Mouse (Mus musculus) hematopoietic multipotent progenitor cell, adult 10-12 weeks (in vitro differentiated cells): ENCODE results near the gene Lmbrd2. TPM values are rescaled to one million over a fixed set of nuclear protein-coding genes. Genes with fewer than 3 reads are reported as not detected.

Experiments
- polyA plus RNA-seq: library from polyadenylated mRNA; stranded (reverse); fragments of >175 nt; gene quantifications from 2 replicates; pipeline ENCODE4 v1.2.3, GENCODE M21; 2012; ENCODE audit warnings: low replicate concordance

Gene Lmbrd2
- 0.98 and 1.5 TPM in 2 replicates for polyA plus RNA-seq

DNA sequence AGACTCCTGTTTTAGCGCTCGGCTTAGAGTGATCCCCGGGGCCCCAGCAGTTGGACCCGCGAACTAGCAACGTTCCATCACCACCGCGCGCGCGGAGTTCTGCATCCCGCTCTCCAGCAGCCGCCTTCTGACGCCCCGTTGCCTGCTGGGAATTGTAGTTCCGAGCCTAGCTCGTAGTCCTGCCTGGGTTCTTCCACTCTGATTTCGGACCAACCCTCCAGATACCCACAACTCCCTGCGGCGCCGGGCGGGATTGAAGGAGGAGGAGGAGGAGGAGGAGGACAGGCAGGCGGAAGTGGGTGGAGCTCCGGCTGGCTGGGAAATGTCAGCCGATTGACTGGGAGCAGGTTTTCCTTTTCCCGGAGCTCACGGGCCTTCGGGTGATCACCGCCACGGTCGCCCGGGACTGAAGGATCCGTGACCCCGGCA, at the start of gene Lmbrd2:
Gene Lmbrd2 (plus strand): TSS at position 299 of the 429 bp plus-strand sequence.

DNA sequence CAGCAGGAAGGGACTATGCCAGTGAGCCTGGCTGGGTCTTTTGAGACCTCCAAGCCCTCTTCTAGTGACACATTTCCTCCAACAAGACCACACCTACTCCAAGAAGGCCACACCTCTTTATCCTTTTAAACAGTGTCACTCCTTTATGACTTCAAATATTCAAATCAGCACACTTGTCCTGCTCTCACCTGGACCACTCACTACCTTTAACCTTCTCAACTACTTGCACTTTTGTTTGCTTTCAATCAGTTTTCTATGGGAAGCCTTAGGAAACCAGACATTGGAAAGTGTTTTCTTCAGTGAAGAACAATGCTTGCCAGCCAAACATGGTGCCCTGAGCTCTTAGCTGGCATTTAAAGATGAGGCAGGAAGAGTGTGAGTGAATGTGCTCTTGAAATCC, 15.0 kb downstream of the Lmbrd2 start, which contains the start of gene Skp2:
Gene Skp2 (minus strand): TSS at position 101 of the 400 bp plus-strand sequence.

Other genes starting within 250 kb of the Lmbrd2 start
- gene Ranbp3l, start 172.6 kb upstream of the Lmbrd2 start, polyA plus RNA-seq, result not detected in 2 replicates
- 9.3 and 12.9 TPM in 2 replicates for gene Nadk2, start 69.3 kb upstream of the Lmbrd2 start, polyA plus RNA-seq
- 1.4 and 2.7 TPM in 2 replicates for gene Skp2, start 14.9 kb downstream of the Lmbrd2 start, polyA plus RNA-seq
- not detected in 2 replicates for gene Ugt3a1, start 136.3 kb downstream of the Lmbrd2 start, polyA plus RNA-seq
- gene Ugt3a2, start 195.0 kb downstream of the Lmbrd2 start, polyA plus RNA-seq, result not detected in 2 replicates